Mouse (Mus musculus) left cerebral cortex, postnatal 10 days (tissue): ENCODE measurements at regions not wholly inside any gene's neighbourhood (a gene's known extent, or its start where the extent isn't known, plus 50 kb on each side); places are given as distances from the start of the nearest gene placed in this dataset.
"Not testable (repeated sequence)": the region's sequence is repeated elsewhere in the genome, so short reads cannot be mapped to it uniquely, and the experiment has no call there.

Experiments used
- DNase-seq, 2 experiments: peaks; one replicate each; pipeline ENCODE4 v3.0.0; 2021 to 2022; ENCODE audit warnings: low spot score in 2 of 2, mixed read lengths in 1 of 2; ENCODE audit errors: extremely low spot score in 1 of 2
- intact Hi-C: fragments of 180-260 bp; cut with DNase I; formaldehyde crosslinking; loops from one replicate; pipeline ENCODE4 v1.15.1; 2025

DNA sequence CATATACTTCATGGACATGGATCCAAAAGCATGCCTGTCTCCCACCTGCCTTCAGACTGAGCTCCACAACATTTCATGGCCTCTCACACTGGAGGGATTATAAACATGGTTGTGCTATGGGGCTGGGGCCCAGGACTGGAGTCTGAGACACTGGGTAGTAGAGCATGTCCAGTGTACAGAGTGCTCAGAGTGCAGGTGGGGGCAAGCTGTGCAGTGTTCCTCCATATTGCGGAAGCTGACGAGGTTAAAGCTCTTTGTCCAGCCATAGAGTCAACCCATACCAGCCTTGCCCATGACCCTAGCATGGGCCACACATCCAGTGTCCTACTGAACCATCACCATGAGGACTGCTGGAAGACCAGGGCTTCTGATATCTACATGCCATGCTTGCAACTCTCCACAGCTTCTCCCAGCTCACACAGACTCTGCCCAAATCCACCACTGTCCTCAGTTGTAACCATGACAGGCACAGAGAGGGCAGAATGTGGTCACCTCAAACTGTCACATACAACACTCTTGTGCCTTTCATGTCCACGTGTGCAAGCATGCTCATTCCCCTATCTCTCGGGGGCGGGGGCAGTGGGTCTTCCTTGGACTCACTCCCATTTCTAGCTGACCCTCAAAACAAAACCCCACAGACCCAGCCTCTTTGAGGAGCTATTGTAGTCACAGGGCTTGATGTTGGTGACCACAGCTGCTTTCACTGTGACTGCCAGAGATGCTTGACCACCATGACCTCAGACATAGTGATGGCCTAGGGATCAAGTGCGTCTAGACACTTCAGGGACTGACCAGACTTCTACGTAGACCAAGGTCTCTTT, 55.9 kb downstream of the Tmem121 start:
- intact Hi-C loops: no loop called here
- DNase-seq: no peak

- no peak for DNase-seq
- intact Hi-C loops: no loop called here
Measured at GRCm38 (mm10) chr12:113242194-113242510, 56.4 kb downstream of the Tmem121 start.

- no peak for DNase-seq
- intact Hi-C loops: no loop called here
Measured at GRCm38 (mm10) chr12:113244685-113245084, 59.0 kb downstream of the Tmem121 start.

DNA sequence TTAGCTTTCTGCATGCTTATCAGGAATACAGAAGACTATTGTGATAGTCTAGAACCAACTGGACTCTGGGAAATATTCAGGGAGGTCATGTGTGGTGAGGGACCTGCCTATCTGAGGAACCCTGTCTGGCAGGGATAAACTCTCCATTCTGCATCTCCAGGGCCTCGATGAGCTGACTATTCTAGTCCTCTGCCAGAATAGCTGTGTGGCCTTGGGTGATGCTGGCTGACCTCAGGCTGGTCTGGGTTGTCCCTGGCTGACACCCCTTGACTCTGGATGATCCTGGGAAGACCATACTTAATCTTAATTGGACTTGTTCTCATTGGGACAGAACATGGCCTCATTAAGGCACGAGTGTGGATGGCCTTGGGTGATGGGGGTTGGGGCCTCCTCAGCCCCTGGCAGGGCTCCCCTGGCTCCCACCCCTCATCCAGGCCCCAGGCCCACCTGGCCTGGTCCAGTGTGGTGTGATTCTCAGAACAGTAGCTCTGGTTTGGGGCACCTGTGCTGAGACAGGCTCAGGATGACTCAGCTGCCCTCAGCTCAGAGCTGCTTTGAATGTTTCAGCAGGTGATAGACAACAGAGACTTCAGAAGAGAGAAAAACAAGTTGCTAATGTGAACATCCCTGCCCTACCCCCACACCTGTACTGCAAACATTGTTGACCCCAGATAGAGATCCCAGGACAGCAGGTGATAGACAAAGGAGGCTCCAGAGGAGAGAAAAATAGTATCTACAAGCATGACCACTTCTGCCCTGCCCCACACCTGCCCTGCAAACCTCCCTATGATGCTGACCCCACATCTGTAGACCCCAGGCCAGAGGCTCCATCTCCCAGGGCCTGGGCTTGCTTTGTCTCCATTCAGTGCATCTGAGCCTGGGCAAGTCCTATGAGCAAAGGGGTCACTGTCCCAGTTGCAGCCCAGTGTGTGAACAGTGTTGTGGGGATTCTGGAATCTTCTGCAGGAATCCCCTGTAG, 68.0 kb downstream of the Tmem121 start:
- intact Hi-C loops, DNase-seq: not testable (repeated sequence)

DNA sequence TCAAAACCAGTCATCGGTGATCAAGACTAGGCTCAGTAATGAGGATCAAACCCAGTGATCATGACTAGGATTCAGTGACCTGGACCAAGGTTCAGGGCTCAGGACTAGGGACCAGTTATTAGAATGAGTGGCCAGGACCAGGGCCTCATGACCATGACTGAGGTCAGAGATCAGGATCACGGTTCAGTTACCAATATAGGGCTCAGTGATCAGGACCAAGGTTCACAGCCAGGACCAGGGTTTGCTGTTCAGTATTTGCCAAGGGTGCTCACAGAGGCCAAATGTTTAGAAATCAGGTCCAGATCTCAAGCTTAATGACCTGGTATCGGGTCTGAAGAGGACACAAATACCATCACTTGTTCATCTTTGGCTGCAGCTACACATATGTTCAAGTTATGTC, 69.6 kb downstream of the Tmem121 start:
- no peak for DNase-seq
- intact Hi-C loops: no loop called here

DNA sequence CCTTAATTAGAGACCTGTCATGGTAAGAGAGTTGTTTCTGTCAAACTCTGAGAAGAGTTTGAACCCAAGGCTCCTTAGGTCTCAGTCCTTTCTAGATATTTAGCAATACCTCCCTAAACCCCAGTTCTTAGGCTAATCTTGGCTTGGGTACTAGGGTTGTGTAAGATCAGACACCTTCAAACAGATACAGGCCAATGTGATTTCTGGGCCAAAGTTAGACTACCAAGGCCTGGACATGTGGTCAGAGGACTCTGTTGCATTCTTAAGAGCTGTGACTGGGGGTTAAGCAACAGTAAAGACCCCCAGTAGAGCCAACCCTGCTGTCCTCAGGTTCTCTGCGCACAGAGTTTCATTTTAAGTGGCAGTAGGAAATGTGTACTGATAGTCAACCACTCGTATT, 70.9 kb downstream of the Tmem121 start:
- intact Hi-C loops: no loop called here
- DNase-seq: no peak

GRCm38 (mm10) chr12:113257243-113257642, 71.5 kb downstream of the Tmem121 start:
- intact Hi-C loops: no loop called here
- DNase-seq: no peak

DNA sequence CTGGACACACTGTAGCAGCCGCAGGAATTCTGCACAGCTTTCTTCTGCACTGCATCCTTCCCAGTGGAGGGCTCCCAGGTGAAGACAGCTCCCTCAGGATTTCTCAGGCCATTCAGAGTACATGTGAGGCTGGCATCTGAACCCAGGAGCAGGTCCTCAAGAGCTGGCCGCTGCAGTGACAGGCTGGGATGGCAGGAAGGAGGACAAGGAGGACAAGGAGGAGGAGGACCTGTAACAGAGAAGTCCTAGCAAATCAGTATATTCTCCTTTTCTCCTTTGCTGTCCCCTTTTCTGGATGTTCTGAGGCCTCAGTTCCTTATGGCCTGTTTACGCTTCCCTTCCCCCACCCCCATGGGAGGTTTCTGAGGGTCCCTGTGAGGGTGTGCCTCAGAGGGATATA, 73.7 kb downstream of the Tmem121 start:
- intact Hi-C loops: no loop called here
- DNase-seq: no peak

DNA sequence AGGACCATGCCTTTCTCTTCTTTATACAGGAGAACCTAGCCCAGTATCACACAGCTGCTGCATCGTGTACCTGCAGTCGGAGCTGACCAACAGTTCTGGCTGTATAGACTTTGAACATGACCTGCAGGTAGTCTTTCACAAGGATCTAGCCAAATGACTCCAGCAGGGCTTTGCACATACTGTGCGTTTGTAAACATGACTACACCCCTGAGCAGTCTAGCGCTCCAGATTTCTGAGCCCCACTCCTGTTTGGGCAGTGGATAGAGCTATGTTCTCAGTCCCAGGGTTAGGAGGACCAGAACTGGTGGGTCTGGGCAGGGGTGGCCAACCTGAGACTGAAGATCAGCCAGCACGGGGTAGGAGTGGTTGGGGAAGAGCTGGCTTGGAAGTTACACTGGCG, 74.6 kb downstream of the Tmem121 start:
- DNase-seq: no peak
- intact Hi-C loops: no loop called here

- intact Hi-C loops: no loop called here
- DNase-seq: no peak
Measured at GRCm38 (mm10) chr12:113275934-113276333, 90.2 kb downstream of the Tmem121 start.

DNA sequence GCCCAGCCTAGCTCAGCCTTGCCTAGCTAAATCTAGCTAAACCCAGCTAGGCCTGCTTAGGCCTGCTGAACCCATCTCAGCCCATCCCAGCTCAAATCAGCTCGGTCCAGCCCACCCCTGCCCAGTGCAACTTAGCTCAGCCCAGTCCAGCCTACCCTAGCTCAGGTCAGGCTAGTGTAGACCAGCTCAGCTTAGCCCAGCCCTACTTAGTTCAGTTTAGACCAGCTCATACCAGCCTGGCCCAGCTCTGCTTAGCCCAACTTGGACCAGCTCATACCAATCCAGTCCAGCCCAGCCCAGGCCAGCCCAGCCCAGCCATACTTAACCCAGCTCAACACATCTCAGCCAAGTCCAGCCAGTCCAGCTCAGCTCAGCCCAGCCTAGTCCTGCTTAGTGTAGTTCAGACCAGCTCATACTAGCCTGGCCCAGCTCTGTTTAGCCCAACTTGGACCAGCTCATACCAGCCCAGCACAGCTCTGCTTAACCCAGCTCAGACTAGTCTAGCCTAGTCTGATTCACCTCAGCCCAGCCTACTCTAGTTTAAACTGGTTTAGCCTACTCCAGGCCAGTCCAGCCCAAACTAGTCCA, 90.7 kb downstream of the Tmem121 start:
- intact Hi-C loops: no loop called here
- DNase-seq: no peak

DNA sequence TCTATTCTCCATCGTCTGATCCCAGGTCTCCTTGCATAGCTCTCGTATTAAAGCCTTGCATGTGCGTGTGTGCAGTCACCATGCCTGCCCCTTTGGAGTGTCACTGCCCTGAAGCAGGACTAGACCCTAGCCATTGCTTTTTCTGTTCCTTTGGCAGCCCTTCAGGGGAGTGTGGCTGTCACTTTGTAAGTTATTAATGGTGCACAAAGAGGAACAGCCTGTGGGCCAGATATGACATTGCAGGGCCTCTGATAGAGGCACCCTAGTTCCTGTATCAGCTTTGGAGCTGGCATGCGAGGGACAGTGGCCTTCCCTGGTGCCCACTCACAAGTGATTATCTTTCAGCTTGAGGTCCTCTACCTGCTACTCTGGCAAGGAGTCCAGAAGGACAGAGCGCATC, 92.0 kb downstream of the Tmem121 start:
- DNase-seq: no peak
- intact Hi-C loops: no loop called here

- intact Hi-C loops: no loop called here
- DNase-seq: no peak
Measured at GRCm38 (mm10) chr12:113292029-113292809, 106.5 kb downstream of the Tmem121 start.

GRCm38 (mm10) chr12:113295924-113296323, 110.2 kb downstream of the Tmem121 start:
- DNase-seq: no peak
- intact Hi-C loops: no loop called here

DNA sequence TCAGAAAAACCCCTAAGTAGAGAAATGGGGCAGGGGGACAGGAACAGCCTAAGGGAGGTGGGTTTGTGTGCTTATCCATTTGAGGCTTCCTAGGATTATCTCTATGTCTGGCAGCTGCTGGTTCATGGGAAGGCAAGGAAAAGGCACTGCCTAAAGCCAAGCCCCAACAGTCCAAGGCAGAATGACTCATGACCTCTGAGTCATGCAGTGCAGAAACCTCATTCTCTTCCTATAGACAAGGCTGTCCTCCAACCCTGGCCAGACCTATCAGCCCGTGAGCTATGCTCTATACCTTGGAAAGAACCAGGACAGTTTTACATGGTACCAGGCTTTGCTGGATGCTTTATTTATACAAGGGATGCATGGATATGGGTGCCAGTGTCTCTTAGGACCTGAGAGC, 120.2 kb downstream of the Tmem121 start:
- no peak for DNase-seq
- intact Hi-C loops: loop anchor here (1.0 kb wide), 1 partner anchor 20 kb away; no protein-coding TSS in a partner anchor

GRCm38 (mm10) chr12:113313319-113313718, 127.6 kb downstream of the Tmem121 start:
- intact Hi-C loops: no loop called here
- DNase-seq: no peak

GRCm38 (mm10) chr12:113314624-113315023, 128.9 kb downstream of the Tmem121 start:
- intact Hi-C loops: no loop called here
- DNase-seq: no peak

DNA sequence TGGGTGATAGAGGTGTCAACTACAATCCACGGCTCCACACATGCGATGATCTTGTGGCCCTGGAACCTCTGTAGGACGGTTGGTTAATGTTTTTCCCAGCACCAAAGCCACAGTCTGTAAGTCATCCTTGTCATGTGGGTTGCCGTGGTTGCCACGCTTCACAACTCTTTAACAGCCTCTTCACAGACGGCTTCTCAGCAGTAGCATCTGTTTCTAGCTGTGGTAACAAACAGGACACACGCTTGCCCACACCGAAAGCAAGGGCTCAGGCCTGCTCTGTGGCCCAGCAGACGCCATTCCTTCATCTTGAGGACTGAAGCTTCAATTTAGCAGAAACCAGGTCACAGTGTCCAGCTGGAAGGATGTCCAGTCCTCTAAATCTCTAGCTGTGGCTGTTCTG, 135.4 kb downstream of the Tmem121 start:
- intact Hi-C loops: no loop called here
- DNase-seq: no peak

DNA sequence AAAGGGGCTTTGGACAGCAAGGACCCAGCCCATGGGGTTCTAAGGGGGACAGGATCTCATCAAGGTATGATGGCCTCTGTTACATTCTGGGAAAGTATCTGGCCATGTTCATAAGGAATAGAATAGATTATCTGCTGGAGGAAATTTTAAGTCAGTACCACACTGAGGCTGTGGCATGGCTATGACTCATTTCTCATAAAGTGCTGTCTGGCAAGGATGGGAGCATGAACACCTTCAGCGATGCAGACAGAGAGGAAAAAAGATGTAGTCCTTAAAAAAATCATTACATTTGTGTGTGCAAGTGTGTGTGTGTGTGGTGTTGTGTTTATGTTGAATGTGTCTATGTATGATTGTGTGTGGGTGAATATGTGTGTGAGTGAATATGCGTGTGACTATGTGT, 136.4 kb downstream of the Tmem121 start:
- no peak for DNase-seq
- intact Hi-C loops: no loop called here
